Mouse (Mus musculus) right cerebral cortex, postnatal 25 days (tissue): ENCODE measurements around the gene Fbln2.
A peak's percentile ranks its signal among the peaks of the same experiment; 100 is the strongest.

Source experiments
- DNase-seq: peaks from one replicate; pipeline ENCODE4 v3.0.0; 2022

The Fbln2 gene

GRCm38 (mm10) chr6:91281747-91282146, 69.5 kb downstream of the Fbln2 start:
- DNase-seq = no peak

GRCm38 (mm10) chr6:91283031-91283430, 70.8 kb downstream of the Fbln2 start:
- DNase-seq = no peak

- no peak for DNase-seq
These were observed 72.5 kb downstream of the Fbln2 start for GRCm38 (mm10) chr6:91284521-91285449.

GRCm38 (mm10) chr6:91285450-91285790, 73.2 kb downstream of the Fbln2 start:
- peak; percentile 79 for DNase-seq

- no peak for DNase-seq
These were observed 73.7 kb downstream of the Fbln2 start for GRCm38 (mm10) chr6:91285814-91286545.

GRCm38 (mm10) chr6:91286624-91287023, 74.4 kb downstream of the Fbln2 start:
- DNase-seq = peak; percentile 81

GRCm38 (mm10) chr6:91287148-91287547, 74.9 kb downstream of the Fbln2 start:
- no peak for DNase-seq

GRCm38 (mm10) chr6:91287636-91288035, 75.4 kb downstream of the Fbln2 start:
- no peak for DNase-seq

GRCm38 (mm10) chr6:91288251-91288785, 76.1 kb downstream of the Fbln2 start:
- DNase-seq = no peak

GRCm38 (mm10) chr6:91288961-91289360, 76.7 kb downstream of the Fbln2 start:
- DNase-seq = no peak

- DNase-seq = no peak
These were observed 78.7 kb downstream of the Fbln2 start for GRCm38 (mm10) chr6:91290937-91291336.

- no peak for DNase-seq
These were observed 83.2 kb downstream of the Fbln2 start for GRCm38 (mm10) chr6:91295431-91295830.

- no peak for DNase-seq
These were observed 86.6 kb downstream of the Fbln2 start for GRCm38 (mm10) chr6:91298828-91299227.

GRCm38 (mm10) chr6:91300079-91300478, 87.8 kb downstream of the Fbln2 start:
- no peak for DNase-seq

- peak; percentile 50 for DNase-seq
These were observed 89.6 kb downstream of the Fbln2 start for GRCm38 (mm10) chr6:91301839-91302238.

GRCm38 (mm10) chr6:91302337-91302736, 90.1 kb downstream of the Fbln2 start:
- DNase-seq = no peak

GRCm38 (mm10) chr6:91304172-91304571, 91.9 kb downstream of the Fbln2 start:
- no peak for DNase-seq

GRCm38 (mm10) chr6:91307972-91308371, 95.7 kb downstream of the Fbln2 start:
- no peak for DNase-seq

GRCm38 (mm10) chr6:91311204-91311603, 98.9 kb downstream of the Fbln2 start:
- DNase-seq = no peak

GRCm38 (mm10) chr6:91312491-91312890, 100.2 kb downstream of the Fbln2 start:
- no peak for DNase-seq
